Mouse (Mus musculus): Measurements from ENCODE around the gene Pde4c. TPM values are rescaled to one million over a fixed set of nuclear protein-coding genes. Genes with fewer than 3 reads are reported as not detected.
A peak's percentile ranks its signal among the peaks of the same experiment; 100 is the strongest.

Pde4c gene
- polyA plus RNA-seq, 1 experiment from 2014 or later = 0.16 TPM

- Histone ChIP-seq H3K27me3 (no peaks in the 10 kb centered on the region), H3K36me3 (peaks cover 36% of the 10 kb centered on the region), H3K4me2 (peak overlapping the region; percentile 42), H3K4me3 (0 out of 2 replicates have a peak overlapping the region, but pooled peaks have one; percentile 3), H3K9me3 (no peaks in the 10 kb centered on the region), H3K27ac (peak overlapping the region; percentile 80), H3K4me1 (peaks cover 48% of the 10 kb centered on the region), H3K9ac (0 out of 2 replicates have a peak overlapping the region, but pooled peaks have one; percentile 28)
- 31% methylated on average over 9 of the region's 9 CpGs for WGBS
- peak; percentile 52 for ATAC-seq (ENCODE audit: borderline replicate concordance, extremely low read depth, low FRiP score, low TSS enrichment)
These were observed 50.3 kb downstream of the Pde4c start for GRCm38 (mm10) chr8:70773833-70774232.

DNA sequence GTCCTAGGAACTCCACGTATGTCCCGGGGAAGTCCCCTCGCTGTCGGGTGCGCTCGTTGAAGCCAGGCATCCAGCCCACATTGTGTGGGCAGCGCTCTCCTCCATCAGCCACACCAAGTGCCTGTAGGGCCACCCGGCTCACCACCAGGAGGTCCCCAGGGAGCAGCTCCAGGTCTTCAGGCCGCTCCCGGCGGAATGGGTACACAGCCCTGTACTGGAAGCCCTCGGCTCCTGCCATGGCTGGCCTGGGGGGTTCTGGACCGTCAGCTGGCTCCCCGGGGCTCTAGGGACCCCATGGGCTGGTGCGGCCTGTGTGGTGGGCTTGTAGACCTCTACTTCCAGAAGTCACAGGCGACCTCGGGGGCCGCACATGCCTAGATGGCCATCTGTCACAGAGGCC lies 51.2 kb downstream of the Pde4c start:
- ATAC-seq (ENCODE audit: borderline replicate concordance, extremely low read depth, low FRiP score, low TSS enrichment) = no peak
- Histone ChIP-seq H3K4me3 (no peak overlapping the region), H3K9ac (0 out of 2 replicates have a peak overlapping the region, but pooled peaks have one; percentile 28), H3K4me1 (peaks cover 48% of the 10 kb centered on the region), H3K9me3 (no peaks in the 10 kb centered on the region), H3K27me3 (no peaks in the 10 kb centered on the region), H3K4me2 (peak overlapping the region; percentile 85; the same call in 1 of the 2 replicates), H3K36me3 (peaks cover 40% of the 10 kb centered on the region), H3K27ac (peak overlapping the region; percentile 80)
- WGBS = 92% methylated on average over 18 of the region's 18 CpGs

GRCm38 (mm10) chr8:70775227-70775626 lies 51.7 kb downstream of the Pde4c start:
- no peak overlapping the region for H3K27ac ChIP-seq
- 87% methylated on average over 5 of the region's 5 CpGs for WGBS
- no peaks in the 10 kb centered on the region for H3K9me3 ChIP-seq
- peaks cover 48% of the 10 kb centered on the region for H3K4me1 ChIP-seq
- no peak for ATAC-seq (ENCODE audit: borderline replicate concordance, extremely low read depth, low FRiP score, low TSS enrichment)
- peak overlapping the region; percentile 96 for H3K9ac ChIP-seq
- H3K4me2 ChIP-seq = peak overlapping the region; percentile 85
- peak overlapping the region; percentile 84 for H3K4me3 ChIP-seq
- H3K36me3 ChIP-seq = peaks cover 41% of the 10 kb centered on the region
- no peaks in the 10 kb centered on the region for H3K27me3 ChIP-seq

DNA sequence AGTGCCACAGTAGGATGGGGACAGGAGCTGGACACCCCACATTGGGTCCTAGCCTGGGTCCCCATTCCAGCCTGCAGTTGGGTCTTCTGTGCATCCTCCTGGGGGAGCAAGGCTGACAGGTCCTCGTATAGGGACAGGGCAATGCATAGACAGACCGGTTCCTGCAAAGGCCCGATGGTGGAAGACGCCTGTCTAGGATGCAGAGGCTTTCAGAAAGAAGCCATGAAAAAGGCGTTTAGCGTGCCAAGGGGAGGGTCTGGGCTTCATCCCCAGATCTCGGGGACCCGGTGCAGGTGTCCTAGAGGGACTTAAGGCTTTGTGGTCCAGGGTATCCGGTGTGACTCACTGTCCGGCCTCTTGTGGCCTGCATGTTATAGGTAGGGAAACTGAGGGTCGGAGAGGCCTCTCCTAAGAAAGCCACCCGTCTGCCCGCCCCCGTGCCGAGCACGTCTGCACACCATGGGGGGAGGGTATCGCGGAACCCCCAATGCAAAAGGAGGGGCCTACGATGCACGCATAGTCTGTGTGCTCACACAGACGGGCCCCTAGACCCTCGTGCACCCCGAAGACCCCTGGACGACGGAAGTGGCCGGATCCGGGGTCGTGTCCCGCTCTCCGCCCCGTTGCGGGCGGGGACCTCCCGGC lies 52.5 kb downstream of the Pde4c start:
- H3K9ac ChIP-seq = peak overlapping the region; percentile 96
- H3K4me1 ChIP-seq = peaks cover 48% of the 10 kb centered on the region
- no peaks in the 10 kb centered on the region for H3K27me3 ChIP-seq
- WGBS = 2% methylated on average over 34 of the region's 34 CpGs
- H3K4me3 ChIP-seq = peak overlapping the region; percentile 84
- H3K36me3 ChIP-seq = peaks cover 40% of the 10 kb centered on the region
- no peaks in the 10 kb centered on the region for H3K9me3 ChIP-seq
- H3K27ac ChIP-seq = peak overlapping the region; percentile 99
- peak overlapping the region; percentile 85 for H3K4me2 ChIP-seq
- peak; percentile 5 for ATAC-seq (ENCODE audit: borderline replicate concordance, extremely low read depth, low FRiP score, low TSS enrichment)

DNA sequence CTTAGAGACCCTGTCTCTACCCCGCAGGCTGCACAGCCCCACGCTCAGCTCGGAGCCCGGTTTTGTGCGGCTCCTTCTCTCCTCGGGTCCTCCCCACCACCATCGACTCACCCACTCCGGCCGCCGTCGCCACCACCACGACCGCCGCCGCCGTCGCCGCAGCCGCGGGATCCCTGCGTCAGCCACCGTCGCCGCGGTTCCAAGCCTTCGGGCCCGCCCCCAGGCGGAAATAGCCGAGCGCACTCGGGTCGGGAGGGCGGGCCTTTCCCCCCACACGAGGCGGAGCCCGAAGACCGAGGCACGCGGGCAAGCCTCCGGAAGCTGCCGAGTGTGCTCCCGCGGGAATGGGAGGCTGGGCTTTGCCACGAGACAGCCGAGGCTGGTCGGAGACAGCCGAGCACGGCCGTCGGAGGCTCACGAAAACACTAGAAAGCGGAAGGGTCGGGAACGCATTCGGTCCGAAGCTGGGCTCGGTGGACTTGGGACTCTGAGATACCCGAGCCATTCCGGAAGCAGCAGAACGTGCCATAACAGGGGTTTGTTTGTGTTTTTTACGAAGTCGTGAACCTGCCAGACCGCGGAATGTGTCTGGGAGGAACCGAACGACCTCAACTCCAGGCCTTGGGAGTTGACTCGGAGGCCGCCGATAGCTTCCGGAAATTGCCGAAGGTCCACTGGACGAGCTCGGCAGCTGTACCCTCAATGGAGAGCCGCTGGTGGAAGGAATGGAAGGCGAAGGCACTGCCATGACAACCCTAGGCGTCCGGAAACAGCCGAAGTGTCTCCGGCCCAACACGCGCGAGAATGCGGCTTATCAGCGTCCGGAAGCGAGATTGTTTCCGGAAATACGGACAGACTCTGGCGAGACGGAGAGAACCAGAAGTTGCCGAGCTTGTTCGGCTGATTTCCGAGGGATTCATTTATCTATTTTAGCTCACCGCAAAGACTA lies 53.2 kb downstream of the Pde4c start, which contains the start of gene Pik3r2:
Gene Pik3r2 (minus strand): TSS at position 218 of the 949 bp plus-strand sequence.
- ATAC-seq (ENCODE audit: borderline replicate concordance, extremely low read depth, low FRiP score, low TSS enrichment) = peak; percentile 92
- no peaks in the 10 kb centered on the region for H3K27me3 ChIP-seq
- H3K27ac ChIP-seq = peak within 1 kb of the TSS; percentile 99
- H3K4me3 ChIP-seq = peak within 1 kb of the TSS; percentile 84
- peak within 1 kb of the TSS; percentile 96 for H3K9ac ChIP-seq
- H3K9me3 ChIP-seq = no peaks in the 10 kb centered on the region
- peak within 1 kb of the TSS; percentile 85 for H3K4me2 ChIP-seq
- under 1% methylated on average over 94 of the region's 94 CpGs for WGBS
- H3K36me3 ChIP-seq = peaks cover 39% of the 10 kb centered on the region
- H3K4me1 ChIP-seq = peaks cover 48% of the 10 kb centered on the region

- no peak for ATAC-seq (ENCODE audit: borderline replicate concordance, extremely low read depth, low FRiP score, low TSS enrichment)
- Histone ChIP-seq H3K4me1 (peaks cover 21% of the 10 kb centered on the region), H3K4me2 (no peak overlapping the region), H3K27ac (no peak overlapping the region), H3K4me3 (no peak overlapping the region), H3K27me3 (no peaks in the 10 kb centered on the region), H3K36me3 (peaks cover 54% of the 10 kb centered on the region), H3K9ac (no peak overlapping the region), H3K9me3 (no peaks in the 10 kb centered on the region)
- WGBS = 69% methylated on average over 11 of the region's 11 CpGs
These were observed 56.6 kb downstream of the Pde4c start for GRCm38 (mm10) chr8:70780093-70780492.

- H3K36me3 ChIP-seq = peaks cover 52% of the 10 kb centered on the region
These were observed 63.0 kb downstream of the Pde4c start for GRCm38 (mm10) chr8:70786291-70787050.

DNA sequence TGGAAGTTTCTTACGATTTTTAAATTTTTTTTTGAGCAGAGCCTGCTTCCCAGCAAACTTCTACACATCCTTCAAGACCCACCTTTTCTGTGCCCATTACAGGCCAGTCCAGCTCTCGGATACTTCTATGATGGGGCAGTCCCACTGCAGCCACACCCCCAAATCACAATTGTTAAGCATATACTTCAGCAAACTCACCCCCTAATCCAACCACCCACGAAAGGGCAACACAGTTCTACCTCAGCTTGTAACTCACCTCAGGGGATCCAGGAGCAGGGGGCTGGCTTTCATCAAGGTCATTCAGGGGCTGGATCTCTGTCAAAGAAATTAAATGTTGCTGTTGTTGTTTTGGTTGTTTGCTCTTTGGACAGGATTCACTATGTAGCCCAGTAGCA lies 63.5 kb downstream of the Pde4c start:
- H3K27ac ChIP-seq = no peak overlapping the region
- no peak overlapping the region for H3K4me2 ChIP-seq
- H3K4me3 ChIP-seq = no peak overlapping the region
- H3K27me3 ChIP-seq = no peaks in the 10 kb centered on the region
- WGBS = 75% methylated on average over 3 of the region's 3 CpGs
- no peak overlapping the region for H3K9ac ChIP-seq
- peaks cover 47% of the 10 kb centered on the region for H3K36me3 ChIP-seq
- no peak for ATAC-seq (ENCODE audit: borderline replicate concordance, extremely low read depth, low FRiP score, low TSS enrichment)
- H3K4me1 ChIP-seq = peaks cover 33% of the 10 kb centered on the region
- H3K9me3 ChIP-seq = no peaks in the 10 kb centered on the region

More at GRCm38 (mm10) chr8:70786291-70787050, 63.0 kb downstream of the Pde4c start:
- Histone ChIP-seq H3K27me3 (no peaks in the 10 kb centered on the region), H3K9ac (no peak overlapping the region), H3K27ac (no peak overlapping the region), H3K9me3 (no peaks in the 10 kb centered on the region), H3K4me1 (peaks cover 27% of the 10 kb centered on the region), H3K4me3 (no peak overlapping the region), H3K4me2 (no peak overlapping the region)
- ATAC-seq (ENCODE audit: borderline replicate concordance, extremely low read depth, low FRiP score, low TSS enrichment) = no peak
- 88% methylated on average over 25 of the region's 25 CpGs for WGBS

GRCm38 (mm10) chr8:70787941-70788667 lies 64.6 kb downstream of the Pde4c start:
- peak overlapping the region; percentile 40 for H3K4me2 ChIP-seq
- no peak overlapping the region for H3K27ac ChIP-seq
- H3K4me3 ChIP-seq = 0 out of 2 replicates have a peak overlapping the region, but pooled peaks have one; percentile 17
- peaks cover 43% of the 10 kb centered on the region for H3K36me3 ChIP-seq
- H3K27me3 ChIP-seq = no peaks in the 10 kb centered on the region; the same call in 1 of the 2 replicates
- 0 out of 2 replicates have a peak, but pooled peaks have one; percentile 10 for ATAC-seq (ENCODE audit: borderline replicate concordance, extremely low read depth, low FRiP score, low TSS enrichment)
- H3K9ac ChIP-seq = no peak overlapping the region
- peaks cover 40% of the 10 kb centered on the region for H3K4me1 ChIP-seq
- no peaks in the 10 kb centered on the region for H3K9me3 ChIP-seq
- WGBS = 28% methylated on average over 30 of the region's 30 CpGs

- peaks cover 6% of the 10 kb centered on the region; the same call in 1 of the 2 replicates for H3K27me3 ChIP-seq
- H3K9ac ChIP-seq = no peak overlapping the region
- no peaks in the 10 kb centered on the region for H3K9me3 ChIP-seq
- no peak overlapping the region for H3K4me2 ChIP-seq
- H3K4me1 ChIP-seq = peaks cover 48% of the 10 kb centered on the region
- no peak for ATAC-seq (ENCODE audit: borderline replicate concordance, extremely low read depth, low FRiP score, low TSS enrichment)
- no peak overlapping the region for H3K4me3 ChIP-seq
- H3K36me3 ChIP-seq = peaks cover 35% of the 10 kb centered on the region
- H3K27ac ChIP-seq = no peak overlapping the region
- WGBS = 80% methylated on average over 10 of the region's 10 CpGs
These were observed 65.5 kb downstream of the Pde4c start for GRCm38 (mm10) chr8:70789046-70789445.

Measured in lung, embryonic 15.5 days (tissue).